Comparison of ENCODE assay signal across 7 mouse cellular contexts in the genomic region with DNA sequence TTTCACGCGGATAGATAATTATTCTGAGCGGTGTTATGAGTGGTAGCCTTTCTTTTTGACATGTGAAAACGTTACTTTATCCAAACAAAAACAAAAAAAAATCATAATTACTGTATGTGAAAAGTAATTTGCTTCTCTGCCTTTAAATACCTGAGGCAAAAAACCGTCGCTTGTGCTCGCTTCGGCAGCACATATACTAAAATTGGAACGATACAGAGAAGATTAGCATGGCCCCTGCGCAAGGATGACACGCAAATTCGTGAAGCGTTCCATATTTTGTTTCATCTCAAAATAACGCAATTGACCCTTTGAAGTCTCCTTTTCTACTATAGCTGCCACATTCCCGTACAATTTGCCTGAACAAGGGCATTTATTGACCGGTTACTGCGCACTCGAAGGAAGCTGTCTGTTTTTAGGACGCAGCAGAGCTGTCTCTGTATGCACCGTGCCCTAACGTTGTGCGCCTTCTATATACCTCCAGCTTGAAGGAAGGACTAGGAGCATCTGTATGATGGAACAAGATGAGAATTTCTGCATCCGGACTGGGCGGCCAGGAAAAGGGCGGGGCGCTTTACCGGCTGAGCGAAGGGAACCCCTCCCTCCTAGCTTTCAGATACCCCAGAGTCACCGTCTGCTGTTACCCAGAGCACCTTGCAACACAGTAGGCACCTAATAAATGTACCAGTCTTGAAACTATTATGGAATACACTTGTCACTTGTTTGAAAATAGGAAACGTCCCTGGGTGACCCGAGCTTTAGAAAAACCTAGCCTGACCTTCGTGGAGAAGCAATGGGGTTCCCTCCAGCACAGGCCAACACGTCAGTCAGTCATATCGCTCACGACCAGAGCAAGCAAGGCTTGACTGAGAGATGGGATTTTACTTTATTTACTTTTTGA. TPM values are rescaled to one million over a fixed set of nuclear protein-coding genes. Genes with fewer than 3 reads are reported as not detected.
A peak's percentile ranks its signal among the peaks of the same experiment; 100 is the strongest.
DNase-seq lines count a peak whose midpoint lies in the region.

No protein-coding gene starts in this region.

- peak overlapping the region; percentile 55 for H3K4me3 ChIP-seq in macrophage (ENCODE audit: inconsistent target)

- DNase-seq in NIH3T3 (ENCODE audit: low read depth) = peak; percentile 81
- DNase-seq in cerebellum, postnatal 10 days = peak; percentile 79 to 85
- peak; percentile 72 to 78 for DNase-seq in frontal cortex, postnatal 36 days (ENCODE audit: low spot score in 2 of 2)
- DNase-seq in induced T-regulatory cell, adult 2 months (ENCODE audit: low read depth) = peak; percentile 90
- peak; percentile 63 to 71 for DNase-seq in left cerebral cortex, adult 8-10 months (ENCODE audit: low spot score in 2 of 2)
- peak; percentile 66 for DNase-seq in right cerebral cortex, postnatal 25 days

- H3K79me2 ChIP-seq in macrophage (ENCODE audit: inconsistent target) = peaks cover 32% of the 10 kb centered on the region

- peak overlapping the region; percentile 93 for H3K27ac ChIP-seq in macrophage

- H3K36me3 ChIP-seq in macrophage (ENCODE audit: inconsistent target) = no peaks in the 10 kb centered on the region

- WGBS in macrophage (ENCODE audit: missing documents) = 4% methylated on average over 32 of the region's 35 CpGs

RNA-seq across cellular contexts. Expression of a gene that starts 1.5 kb away (rescaled TPM):
- 100 to 1,000 TPM; 105 to 117 (median 113) TPM for total RNA-seq in left cerebral cortex, adult 8-10 months (2022)
- 100 to 1,000 TPM in 21 of 26 experiments, 10 to 100 TPM in 5; 84.6 to 188 (median 132) TPM for total RNA-seq in macrophage (2018; cell fraction: chromatin; rRNA removed)
- 10 to 100 TPM; 33.9 to 69.6 (median 55.1) TPM for total RNA-seq in macrophage (2018; cell fraction: cytosol; rRNA removed)
- total RNA-seq in macrophage (2018; cell fraction: nucleus; rRNA removed) = 100 to 1,000 TPM in 19 of 26 experiments, 10 to 100 TPM in 7; 57.2 to 171 (median 117) TPM
- polyA plus RNA-seq in macrophage (2018) = 37.3 to 67.6 TPM (median 52.3 TPM) in 3 replicates

RNA-seq across cellular contexts. Expression of a gene that starts 2.8 kb away (rescaled TPM):
- 1 to 10 TPM; 5.4 to 6.7 (median 6.3) TPM for total RNA-seq in left cerebral cortex, adult 8-10 months (2022)
- 10 to 100 TPM in 1 of 26 experiments, 1 to 10 TPM in 15, under 1 TPM in 10; 0.44 to 23.6 (median 1.4) TPM for total RNA-seq in macrophage (2018; cell fraction: chromatin; rRNA removed)
- total RNA-seq in macrophage (2018; cell fraction: cytosol; rRNA removed) = 1 to 10 TPM; 2.0 to 8.6 (median 4.4) TPM
- total RNA-seq in macrophage (2018; cell fraction: nucleus; rRNA removed) = 1 to 10 TPM in 24 of 26 experiments, under 1 TPM in 2; 0.29 to 5.9 (median 2.2) TPM
- 4.0 to 9.8 TPM (median 4.7 TPM) in 3 replicates for polyA plus RNA-seq in macrophage (2018)

RNA-seq across cellular contexts. Expression of a gene that starts 10.7 kb away (rescaled TPM):
- total RNA-seq in left cerebral cortex, adult 8-10 months (2022) = 10 to 100 TPM; 11.0 to 12.3 (median 12.0) TPM
- 10 to 100 TPM; 13.8 to 55.3 (median 40.0) TPM for total RNA-seq in macrophage (2018; cell fraction: chromatin; rRNA removed)
- total RNA-seq in macrophage (2018; cell fraction: cytosol; rRNA removed) = 1 to 10 TPM; 2.5 to 9.0 (median 5.6) TPM
- 10 to 100 TPM in 25 of 26 experiments, 1 to 10 TPM in 1; 8.8 to 34.3 (median 23.0) TPM for total RNA-seq in macrophage (2018; cell fraction: nucleus; rRNA removed)
- 3.3 to 10.6 TPM (median 4.0 TPM) in 3 replicates for polyA plus RNA-seq in macrophage (2018)

RNA-seq across cellular contexts. Expression of a gene that starts 15.1 kb away (rescaled TPM):
- under 1 TPM; 0.23 to 0.30 (median 0.24) TPM for total RNA-seq in left cerebral cortex, adult 8-10 months (2022)
- total RNA-seq in macrophage (2018; cell fraction: chromatin; rRNA removed) = under 1 TPM in 6 of 26 experiments, not detected in 20; 0.20 to 0.71 (median 0.55) TPM
- under 1 TPM in 3 of 26 experiments, not detected in 23; 0.10 to 0.13 (median 0.13) TPM for total RNA-seq in macrophage (2018; cell fraction: cytosol; rRNA removed)
- total RNA-seq in macrophage (2018; cell fraction: nucleus; rRNA removed) = under 1 TPM in 5 of 26 experiments, not detected in 21; 0.30 to 0.75 (median 0.35) TPM
- polyA plus RNA-seq in macrophage (2018) = not detected in 3 replicates

RNA-seq across cellular contexts. Expression of a gene that starts 25.6 kb away (rescaled TPM):
- 10 to 100 TPM; 38.5 to 48.2 (median 44.6) TPM for total RNA-seq in left cerebral cortex, adult 8-10 months (2022)
- total RNA-seq in macrophage (2018; cell fraction: chromatin; rRNA removed) = 10 to 100 TPM; 10.9 to 87.7 (median 33.0) TPM
- total RNA-seq in macrophage (2018; cell fraction: cytosol; rRNA removed) = 10 to 100 TPM in 22 of 26 experiments, 1 to 10 TPM in 4; 8.7 to 21.4 (median 14.7) TPM
- total RNA-seq in macrophage (2018; cell fraction: nucleus; rRNA removed) = 10 to 100 TPM in 20 of 26 experiments, 1 to 10 TPM in 6; 6.2 to 61.0 (median 13.9) TPM
- 11.4 to 31.4 TPM (median 18.8 TPM) in 3 replicates for polyA plus RNA-seq in macrophage (2018)

Comparison
In these comparisons a context has a peak if more than half of its experiments do, and no peak if none do; other contexts are left out.
1. Peak in every context shown above with its lines: DNase-seq, H3K4me3 ChIP-seq and H3K27ac ChIP-seq.